Mouse (Mus musculus) small intestine, adult 2 months (tissue): ENCODE results near the gene Gimap1. TPM values are rescaled to one million over a fixed set of nuclear protein-coding genes. Genes with fewer than 3 reads are reported as not detected.

Experiments
- H3K27ac ChIP-seq: fragments of 200-500 bp; 2 replicates; pipeline ENCODE4 v1.5.1; 2012; ENCODE audit warnings: low read depth, low read length, control low read depth, inconsistent platforms; ENCODE audit not compliant: insufficient read depth
- H3K27me3 ChIP-seq: fragments of 200-500 bp; 2 replicates; pipeline ENCODE4 v1.6.1; 2012; ENCODE audit warnings: mild to moderate bottlenecking, moderate library complexity, low read length, inconsistent platforms; ENCODE audit not compliant: control insufficient read depth, insufficient read depth
- H3K36me3 ChIP-seq: fragments of 200-500 bp; 2 replicates; pipeline ENCODE4 v1.6.1; 2012; ENCODE audit warnings: mild to moderate bottlenecking, low read length, control low read depth, inconsistent platforms; ENCODE audit not compliant: control insufficient read depth, insufficient read depth
- H3K4me1 ChIP-seq: fragments of 200-500 bp; 2 replicates; pipeline ENCODE4 v1.6.1; 2012; ENCODE audit warnings: low read length, inconsistent platforms, mixed read lengths; ENCODE audit not compliant: control insufficient read depth, insufficient read depth, insufficient read length
- H3K4me3 ChIP-seq: fragments of 200-500 bp; 2 replicates; pipeline ENCODE4 v1.5.1; 2012; ENCODE audit warnings: low read depth, mild to moderate bottlenecking, control low read depth, inconsistent platforms, low read length, moderate library complexity
- CTCF ChIP-seq: fragments of 200-500 bp; IDR thresholded peaks from 2 replicates; pipeline ENCODE4 v1.5.1; 2012; ENCODE audit warnings: low read depth, mild to moderate bottlenecking, control low read depth, inconsistent platforms, low read length, moderate library complexity, mixed read lengths; ENCODE audit not compliant: insufficient replicate concordance, insufficient read length; ENCODE audit errors: extremely low read depth
- POLR2A ChIP-seq: fragments of 200-500 bp; IDR thresholded peaks from 2 replicates; pipeline ENCODE4 v1.6.1; 2012; ENCODE audit warnings: low read depth, mild to moderate bottlenecking, control low read depth, inconsistent platforms, low read length, moderate library complexity
- WGBS: fragments of 180-500 bp; shearing (Covaris S2); methylation state at CpG from one replicate; pipeline ENCODE4 v1.1.7; 2018; 5-methylcytosine and 5-hydroxymethylcytosine counted together
- polyA plus RNA-seq: library from polyadenylated mRNA; depleted of rRNA; stranded (reverse); fragments of >200 nt; gene quantifications from 2 replicates; pipeline ENCODE4 v1.2.3, GENCODE M21; 2012; rRNA removed

Gene Gimap1
- polyA plus RNA-seq, result 18.8 and 29.1 TPM in 2 replicates

DNA sequence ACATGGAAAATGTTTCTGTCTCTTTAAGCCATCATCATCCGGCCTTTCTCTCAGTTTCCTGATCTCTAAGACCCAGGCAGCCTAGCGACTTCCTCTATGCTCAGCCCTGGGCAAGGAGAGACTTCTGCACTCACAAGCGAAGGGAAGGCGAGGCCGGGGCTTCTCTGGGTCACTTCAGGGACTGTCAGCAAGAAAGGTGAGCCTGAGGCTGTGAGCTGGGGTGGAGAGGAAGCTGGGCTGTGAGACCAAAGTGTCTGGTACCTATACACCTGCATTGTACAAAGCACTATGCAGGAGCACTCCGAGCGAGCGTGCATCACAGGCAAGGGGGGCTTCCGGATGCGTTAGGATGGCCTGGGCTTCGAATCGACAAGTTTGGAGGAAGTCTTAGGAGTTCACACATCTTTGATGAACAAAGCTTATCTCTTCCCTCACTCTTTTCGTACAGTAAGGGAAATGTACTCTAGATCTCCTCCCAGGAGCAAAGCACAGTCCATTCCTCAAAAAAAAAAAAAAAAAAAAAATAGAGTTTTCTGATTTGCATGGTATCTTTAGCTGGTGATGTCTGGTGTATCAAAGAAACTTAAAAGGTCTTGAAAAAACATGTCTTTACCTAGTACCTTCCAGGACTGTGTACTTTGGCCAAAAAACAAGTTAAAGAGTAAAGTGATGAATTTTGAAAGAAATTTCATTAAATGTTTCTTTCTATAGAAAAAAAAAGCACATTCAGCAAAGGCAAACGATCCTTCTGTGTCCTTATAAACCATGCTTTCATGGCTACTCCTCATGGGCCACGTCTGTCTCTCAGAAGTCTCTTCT is at the start of gene Gimap1:
Gene Gimap1 (plus strand): TSS at position 94 of the 819 bp plus-strand sequence.
- Histone ChIP-seq H3K27ac (peak within 1 kb of the TSS; percentile 82), H3K36me3 (no peaks in the 10 kb centered on the region), H3K27me3 (no peaks in the 10 kb centered on the region), H3K4me3 (peak within 1 kb of the TSS; percentile 66), H3K4me1 (peaks cover 15% of the 10 kb centered on the region)
- WGBS, result 48% methylated on average over 15 of the region's 15 CpGs
- TF ChIP-seq CTCF, result no peak
- TF ChIP-seq POLR2A, result peak; percentile 59; the same call in 1 of the 2 replicates

DNA sequence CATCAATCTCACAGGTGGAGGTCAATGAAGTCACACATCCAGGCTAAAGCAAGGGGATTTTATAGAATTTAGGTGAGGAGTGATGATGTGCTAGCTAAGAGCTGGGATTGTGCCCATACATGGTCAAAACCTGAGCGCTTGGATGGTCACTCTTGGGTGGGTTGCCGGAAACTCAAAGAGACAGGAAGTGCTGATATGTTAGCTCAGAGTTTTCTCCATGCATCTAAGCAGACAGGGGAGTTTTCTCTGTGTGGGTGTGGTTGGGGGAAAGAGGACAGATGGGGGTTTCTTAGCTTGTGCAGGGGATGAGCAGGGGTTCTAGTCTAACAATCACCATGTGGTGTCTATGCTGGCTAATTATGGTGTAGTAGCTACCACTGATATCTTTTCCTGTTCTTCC is 49.5 kb upstream of the Gimap1 start:
- Histone ChIP-seq H3K4me1 (no peaks in the 10 kb centered on the region), H3K27ac (peak overlapping the region; percentile 43; the same call in 1 of the 2 replicates), H3K36me3 (no peaks in the 10 kb centered on the region), H3K27me3 (no peaks in the 10 kb centered on the region), H3K4me3 (no peak overlapping the region)
- WGBS, result 87% methylated on average over 2 of the region's 2 CpGs
- TF ChIP-seq CTCF (no peak), POLR2A (no peak)

DNA sequence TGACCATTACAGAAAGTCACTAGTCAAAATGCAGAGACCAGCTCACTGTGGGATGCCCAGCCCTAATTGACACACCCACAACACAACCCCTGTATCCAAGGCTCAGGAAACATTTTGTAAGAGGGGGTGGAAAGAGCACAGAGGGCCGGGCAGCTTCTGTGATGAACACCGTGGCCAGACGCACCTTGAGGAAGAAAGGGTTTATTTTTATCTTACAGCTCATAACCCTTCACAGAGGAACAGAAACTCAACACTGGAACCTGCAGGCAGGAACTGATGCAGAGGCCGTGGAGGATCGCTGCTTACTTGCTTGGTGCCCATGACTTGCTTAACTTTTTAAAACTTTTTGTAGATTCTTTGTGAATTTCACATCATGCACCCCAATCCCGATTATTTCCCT is 45.9 kb upstream of the Gimap1 start:
- H3K27ac ChIP-seq, result peak overlapping the region; percentile 57; the same call in 1 of the 2 replicates
- 69% methylated on average over 6 of the region's 6 CpGs for WGBS
- no peaks in the 10 kb centered on the region for H3K36me3 ChIP-seq
- TF ChIP-seq POLR2A, result peak; percentile 30; the same call in 1 of the 2 replicates
- TF ChIP-seq CTCF, result no peak
- H3K4me1 ChIP-seq, result no peaks in the 10 kb centered on the region; the same call in 1 of the 2 replicates
- H3K4me3 ChIP-seq, result no peak overlapping the region
- no peaks in the 10 kb centered on the region for H3K27me3 ChIP-seq

GRCm38 (mm10) chr6:48696830-48697554 is 41.9 kb upstream of the Gimap1 start:
- no peak overlapping the region for H3K4me3 ChIP-seq
- no peaks in the 10 kb centered on the region; the same call in 1 of the 2 replicates for H3K4me1 ChIP-seq
- 0 out of 2 replicates have a peak overlapping the region, but pooled peaks have one; percentile 17 for H3K27ac ChIP-seq
- 83% methylated on average over 4 of the region's 4 CpGs for WGBS
- TF ChIP-seq POLR2A (no peak), CTCF (no peak)
- no peaks in the 10 kb centered on the region for H3K27me3 ChIP-seq
- no peaks in the 10 kb centered on the region for H3K36me3 ChIP-seq

- no peak for TF ChIP-seq POLR2A
- TF ChIP-seq CTCF, result no peak
- no peaks in the 10 kb centered on the region for H3K27me3 ChIP-seq
- H3K27ac ChIP-seq, result 0 out of 2 replicates have a peak overlapping the region, but pooled peaks have one; percentile 17
- no peaks in the 10 kb centered on the region; the same call in 1 of the 2 replicates for H3K4me1 ChIP-seq
- WGBS, result 16% methylated on average over 1 of the region's 1 CpGs
- no peaks in the 10 kb centered on the region for H3K36me3 ChIP-seq
- H3K4me3 ChIP-seq, result no peak overlapping the region
Observed at GRCm38 (mm10) chr6:48697555-48697930, 41.3 kb upstream of the Gimap1 start.

DNA sequence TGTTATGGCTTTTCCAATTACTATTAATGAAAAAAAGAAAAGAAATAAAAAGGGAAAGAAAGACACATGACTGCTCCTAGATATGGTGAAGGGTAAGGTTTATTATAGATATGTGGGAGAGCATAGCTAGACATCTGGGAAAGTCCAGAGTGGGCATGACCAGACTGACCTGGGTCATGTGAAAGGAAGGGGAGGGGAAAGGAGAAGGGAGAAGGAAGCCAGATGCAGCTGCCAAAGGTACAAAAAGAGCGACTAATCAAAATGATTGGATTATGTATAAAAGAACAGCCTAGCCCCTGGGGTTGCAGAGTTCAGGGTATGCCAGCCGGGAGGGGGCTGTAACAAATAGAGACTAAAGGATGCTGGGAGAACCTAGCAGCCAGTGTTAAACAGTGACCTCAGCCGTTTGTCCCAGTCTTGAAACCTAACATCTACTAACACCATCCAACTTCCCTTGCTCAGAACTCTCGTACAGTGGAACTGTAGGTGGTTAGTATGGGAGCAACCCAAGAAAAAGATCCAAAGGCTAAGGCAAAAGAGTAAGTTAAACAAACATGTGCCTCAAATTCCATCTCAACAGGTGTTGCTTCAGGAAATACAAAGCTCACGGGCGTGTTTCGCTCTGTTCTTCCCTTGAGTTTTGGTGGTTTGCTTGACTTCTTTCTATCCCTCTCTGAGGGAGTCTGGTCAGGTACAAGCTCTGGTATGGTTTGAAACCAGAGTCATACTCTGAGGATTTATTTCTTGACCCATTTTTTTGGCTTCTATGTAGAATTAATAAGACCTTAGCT is 40.6 kb upstream of the Gimap1 start:
- no peaks in the 10 kb centered on the region; the same call in 1 of the 2 replicates for H3K4me1 ChIP-seq
- WGBS, result 61% methylated on average over 7 of the region's 7 CpGs
- H3K27ac ChIP-seq, result peak overlapping the region; percentile 23
- H3K27me3 ChIP-seq, result no peaks in the 10 kb centered on the region
- no peak for TF ChIP-seq POLR2A
- TF ChIP-seq CTCF, result no peak
- H3K4me3 ChIP-seq, result no peak overlapping the region
- H3K36me3 ChIP-seq, result peaks cover 2% of the 10 kb centered on the region
